Mouse (Mus musculus): Measurements from ENCODE around the gene Itih5. TPM values are rescaled to one million over a fixed set of nuclear protein-coding genes. Genes with fewer than 3 reads are reported as not detected.

Itih5 gene
- total RNA-seq, 2 experiments from 2014 or later = 11.6 to 13.0 TPM

DNA sequence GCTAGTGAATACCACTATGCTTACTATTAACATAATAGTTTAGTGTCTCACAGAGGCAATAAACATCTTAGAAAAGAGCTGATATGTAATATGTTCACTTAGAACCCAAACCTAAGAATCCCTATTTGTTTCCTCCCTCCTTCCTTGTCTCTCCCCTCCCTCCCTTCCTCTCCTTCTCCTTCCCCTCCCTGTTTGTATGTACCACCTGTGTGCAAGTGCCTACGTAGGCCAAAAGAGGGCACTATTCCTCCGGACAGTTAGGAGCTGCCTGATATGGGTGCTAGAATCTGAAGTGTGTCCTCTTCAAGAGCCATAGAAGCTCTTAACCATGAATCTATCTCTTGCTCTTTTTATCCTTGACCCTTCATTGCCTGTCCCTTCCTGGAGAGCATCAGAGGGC, 83.2 kb downstream of the Itih5 start:
- no peak overlapping the region for H3K27ac ChIP-seq
- no peak for DNase-seq (ENCODE audit: extremely low spot score in 1 of 2, low spot score in 2 of 2)
- no peak overlapping the region for H3K4me3 ChIP-seq
- no peak for TF ChIP-seq CTCF (IDR thresholded peaks at IDR 0.05)
- intact Hi-C loops (cut with DNase I) = no loop called here

DNA sequence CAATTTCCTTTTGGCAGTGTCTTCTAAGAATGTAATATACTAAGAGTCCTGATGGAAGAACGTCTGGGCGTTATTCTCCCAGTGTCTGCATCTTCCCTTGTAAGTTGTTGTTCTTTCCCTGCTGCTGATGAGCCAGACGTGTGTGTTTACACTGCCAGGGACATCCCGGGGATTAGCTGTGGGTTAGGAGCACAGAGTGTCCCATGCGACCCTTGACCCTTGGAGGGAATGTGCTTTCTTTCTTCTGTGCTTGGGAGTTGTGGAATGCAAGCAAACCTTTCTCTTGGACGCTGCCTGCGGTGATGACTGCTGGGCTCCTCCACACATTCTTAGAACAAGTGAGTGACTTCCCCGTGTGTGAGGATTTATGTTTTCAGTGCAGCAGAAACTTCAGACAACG, 89.6 kb downstream of the Itih5 start:
- no peak for TF ChIP-seq CTCF (IDR thresholded peaks at IDR 0.05)
- no peak overlapping the region for H3K27ac ChIP-seq
- intact Hi-C loops (cut with DNase I) = no loop called here
- DNase-seq (ENCODE audit: extremely low spot score in 1 of 2, low spot score in 2 of 2) = no peak
- no peak overlapping the region for H3K4me3 ChIP-seq

DNA sequence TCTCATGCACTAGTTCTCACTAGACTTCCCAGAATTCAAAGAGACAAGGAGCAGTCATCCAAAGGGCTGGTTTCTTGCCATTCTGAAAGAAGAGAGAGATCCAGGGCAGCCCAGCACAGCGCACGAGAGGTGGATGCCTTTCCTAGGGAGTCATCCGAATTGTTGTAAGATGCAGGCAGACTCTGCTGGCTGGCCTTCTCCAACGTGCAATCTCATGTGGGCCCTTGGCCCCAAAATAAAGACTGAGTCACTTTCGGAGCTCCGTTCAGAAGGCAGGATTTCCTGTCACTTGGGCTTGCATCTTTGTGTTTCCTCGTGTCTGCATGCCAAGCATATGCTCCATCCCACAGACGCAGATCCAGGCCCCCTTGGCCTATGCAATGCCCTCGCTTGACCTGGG, 97.1 kb downstream of the Itih5 start:
- DNase-seq (ENCODE audit: extremely low spot score in 1 of 2, low spot score in 2 of 2) = no peak
- H3K4me3 ChIP-seq = no peak overlapping the region
- intact Hi-C loops (cut with DNase I) = no loop called here
- H3K27ac ChIP-seq = no peak overlapping the region
- TF ChIP-seq CTCF (IDR thresholded peaks at IDR 0.05) = no peak

DNA sequence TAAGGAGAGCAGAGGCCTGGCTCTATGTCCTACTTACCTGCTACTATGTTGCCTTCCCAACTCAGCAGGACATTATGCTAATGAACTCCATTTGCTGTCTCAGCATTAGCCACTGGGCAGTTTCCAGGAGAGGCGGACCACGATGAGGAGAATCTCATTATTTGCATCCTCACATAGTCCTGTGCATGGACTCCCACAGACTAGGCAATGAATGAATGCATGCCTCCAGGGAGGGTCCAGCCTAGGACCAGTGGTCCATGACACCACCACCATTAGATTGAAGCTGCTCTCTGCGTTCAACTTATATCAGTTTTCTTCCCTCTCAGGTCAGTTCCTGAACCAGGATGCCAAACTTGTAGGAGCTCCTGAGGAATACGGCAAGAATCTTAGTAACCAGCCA, 97.6 kb downstream of the Itih5 start:
- no peak for TF ChIP-seq CTCF (IDR thresholded peaks at IDR 0.05)
- no peak for DNase-seq (ENCODE audit: extremely low spot score in 1 of 2, low spot score in 2 of 2)
- H3K4me3 ChIP-seq = no peak overlapping the region
- intact Hi-C loops (cut with DNase I) = no loop called here
- H3K27ac ChIP-seq = no peak overlapping the region

DNA sequence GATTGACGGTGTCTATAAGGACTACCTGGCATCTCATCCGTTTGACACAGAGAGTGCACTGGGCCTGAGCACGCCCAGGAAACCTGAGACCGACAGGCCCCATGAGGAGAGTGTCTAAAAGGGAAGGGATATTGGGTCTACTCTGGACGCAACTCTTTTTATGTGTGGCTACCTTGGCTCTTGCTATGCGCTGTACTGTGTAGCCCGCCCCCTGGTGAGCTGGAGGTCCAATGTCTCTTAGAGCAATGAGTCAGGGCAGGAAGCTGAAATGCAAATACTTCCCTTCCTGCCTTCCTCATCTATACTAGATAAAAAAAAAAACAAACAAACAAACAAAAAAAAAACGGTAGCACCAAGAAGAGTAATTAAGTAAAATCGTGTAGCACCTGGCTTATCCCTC, 98.1 kb downstream of the Itih5 start:
- no peak for DNase-seq (ENCODE audit: extremely low spot score in 1 of 2, low spot score in 2 of 2)
- no peak for TF ChIP-seq CTCF (IDR thresholded peaks at IDR 0.05)
- intact Hi-C loops (cut with DNase I) = no loop called here
- Histone ChIP-seq H3K4me3 (no peak overlapping the region), H3K27ac (no peak overlapping the region)

DNA sequence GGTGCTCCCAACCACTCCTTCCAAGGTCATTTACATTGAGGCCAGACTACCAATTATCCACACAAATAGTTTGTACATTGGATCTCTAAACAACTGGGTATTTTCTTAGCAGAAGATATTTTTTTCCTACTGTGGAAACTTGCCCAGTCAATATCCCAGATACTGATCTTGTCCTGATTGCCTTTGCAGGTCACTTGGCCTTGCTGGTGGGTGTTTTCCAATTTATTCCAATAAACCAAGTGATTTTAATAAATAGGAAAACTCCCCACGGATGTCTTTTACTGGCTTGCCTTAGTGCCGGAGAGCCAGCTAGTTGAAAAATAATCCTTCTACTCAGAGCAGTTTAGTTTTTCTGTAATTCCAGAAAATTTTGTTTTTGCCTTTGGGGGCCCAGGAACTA, 98.6 kb downstream of the Itih5 start:
- Histone ChIP-seq H3K4me3 (no peak overlapping the region), H3K27ac (no peak overlapping the region)
- intact Hi-C loops (cut with DNase I) = no loop called here
- DNase-seq (ENCODE audit: extremely low spot score in 1 of 2, low spot score in 2 of 2) = no peak
- TF ChIP-seq CTCF (IDR thresholded peaks at IDR 0.05) = no peak

DNA sequence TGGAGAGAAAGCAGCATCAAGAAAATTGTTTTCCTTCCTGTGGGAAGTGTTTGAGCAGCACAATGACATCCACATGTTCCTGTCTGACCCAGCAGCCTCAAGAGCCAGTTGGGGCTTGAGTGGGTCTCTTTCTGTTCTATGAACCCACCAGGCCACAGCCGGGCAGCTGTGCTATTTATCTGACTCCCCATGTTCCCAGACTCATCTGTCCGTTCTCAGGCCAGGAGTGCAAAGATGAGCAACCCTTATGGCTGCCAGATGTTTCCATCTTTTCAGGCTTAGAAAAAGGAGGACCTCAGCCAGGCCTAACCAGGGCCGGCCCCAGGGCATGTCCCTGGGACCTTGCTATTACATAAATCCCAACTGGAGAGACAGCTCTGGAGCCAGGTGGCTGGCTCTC, 100.0 kb downstream of the Itih5 start:
- DNase-seq (ENCODE audit: extremely low spot score in 1 of 2, low spot score in 2 of 2) = no peak
- Histone ChIP-seq H3K27ac (no peak overlapping the region), H3K4me3 (no peak overlapping the region)
- no peak for TF ChIP-seq CTCF (IDR thresholded peaks at IDR 0.05)
- intact Hi-C loops (cut with DNase I) = no loop called here

DNA sequence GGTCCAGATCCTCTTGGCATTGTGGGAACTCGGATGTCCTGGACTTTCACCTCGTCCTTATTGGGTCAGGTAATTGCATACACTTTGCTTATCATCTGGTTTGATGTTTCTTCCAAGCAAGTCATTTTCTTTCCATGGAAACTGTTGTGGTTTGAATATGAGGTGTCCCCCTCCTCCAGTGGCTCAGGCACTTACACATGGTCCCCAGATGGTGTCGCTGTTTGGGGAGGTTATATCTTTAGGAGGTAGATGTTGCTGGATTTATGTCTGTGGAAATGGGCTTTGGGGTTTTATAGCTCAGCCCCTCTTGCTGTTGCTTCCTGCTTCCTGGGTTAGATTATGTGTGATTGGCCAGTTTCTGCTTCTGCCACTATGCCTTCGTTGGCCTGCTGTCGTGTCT, 103.6 kb downstream of the Itih5 start:
- TF ChIP-seq CTCF (IDR thresholded peaks at IDR 0.05) = no peak
- Histone ChIP-seq H3K27ac (no peak overlapping the region), H3K4me3 (no peak overlapping the region)
- intact Hi-C loops (cut with DNase I) = no loop called here
- no peak for DNase-seq (ENCODE audit: extremely low spot score in 1 of 2, low spot score in 2 of 2)

DNA sequence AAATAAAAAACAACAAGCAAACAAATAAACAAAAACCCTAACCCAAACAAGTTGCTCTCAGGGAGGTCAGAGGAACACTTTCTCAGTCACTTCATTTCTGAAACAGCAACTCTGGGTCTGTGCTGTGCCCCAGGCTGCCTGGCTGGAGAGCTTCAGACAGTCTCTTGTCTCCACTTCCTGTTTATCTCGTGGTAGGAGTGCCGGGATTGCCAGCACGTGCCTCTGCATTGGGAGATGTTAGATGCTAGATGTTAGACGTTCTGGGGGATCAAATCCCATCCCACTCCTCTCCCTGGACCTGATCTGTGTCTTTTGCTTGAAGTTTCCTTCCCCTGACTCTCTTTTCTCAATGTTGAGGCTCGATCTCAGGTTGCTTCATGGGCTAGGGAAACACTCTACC, 104.9 kb downstream of the Itih5 start:
- TF ChIP-seq CTCF (IDR thresholded peaks at IDR 0.05) = no peak
- no peak for DNase-seq (ENCODE audit: extremely low spot score in 1 of 2, low spot score in 2 of 2)
- Histone ChIP-seq H3K27ac (no peak overlapping the region), H3K4me3 (no peak overlapping the region)
- intact Hi-C loops (cut with DNase I) = no loop called here

DNA sequence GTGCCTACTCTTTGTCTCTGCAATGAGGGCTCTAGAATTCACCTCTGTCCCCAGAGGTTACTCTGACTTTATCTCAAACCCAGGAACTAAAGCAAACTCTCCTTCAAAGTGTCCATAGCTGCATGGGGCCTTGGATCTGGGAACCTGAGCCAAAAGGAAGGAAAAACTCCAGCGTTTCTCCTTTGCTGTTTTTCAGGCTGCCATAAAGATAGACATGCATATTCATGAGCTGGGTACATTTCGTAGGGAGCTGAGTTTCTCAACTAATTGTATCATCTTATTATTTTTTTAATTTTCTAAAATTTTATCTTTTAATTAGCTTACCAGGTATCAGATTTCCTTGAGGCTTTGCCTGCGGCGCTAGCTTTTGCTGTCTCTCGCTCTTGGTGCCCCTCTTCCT, 106.7 kb downstream of the Itih5 start:
- Histone ChIP-seq H3K4me3 (no peak overlapping the region), H3K27ac (no peak overlapping the region)
- DNase-seq (ENCODE audit: extremely low spot score in 1 of 2, low spot score in 2 of 2) = no peak
- intact Hi-C loops (cut with DNase I) = no loop called here
- TF ChIP-seq CTCF (IDR thresholded peaks at IDR 0.05) = no peak

DNA sequence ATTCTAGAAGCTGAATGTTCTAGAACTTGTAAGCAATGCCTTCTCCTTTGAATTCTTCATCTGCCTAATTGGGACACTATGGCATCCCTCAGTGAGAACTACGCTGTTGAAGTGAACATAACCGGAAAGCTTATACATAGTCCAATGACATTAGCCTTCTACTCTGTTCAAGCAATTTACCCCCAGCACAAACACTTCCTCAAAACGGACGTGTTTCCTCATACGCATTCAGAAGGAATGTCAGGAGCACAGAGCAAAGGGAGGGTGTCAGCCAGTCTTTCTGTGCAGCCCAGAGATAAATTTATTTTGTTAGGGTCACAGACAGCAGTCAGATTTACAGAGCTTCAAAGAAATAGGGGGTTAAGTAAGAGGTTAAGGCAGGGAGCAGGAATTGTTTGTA, 108.0 kb downstream of the Itih5 start:
- intact Hi-C loops (cut with DNase I) = no loop called here
- no peak for TF ChIP-seq CTCF (IDR thresholded peaks at IDR 0.05)
- Histone ChIP-seq H3K4me3 (no peak overlapping the region), H3K27ac (no peak overlapping the region)
- DNase-seq (ENCODE audit: extremely low spot score in 1 of 2, low spot score in 2 of 2) = no peak

DNA sequence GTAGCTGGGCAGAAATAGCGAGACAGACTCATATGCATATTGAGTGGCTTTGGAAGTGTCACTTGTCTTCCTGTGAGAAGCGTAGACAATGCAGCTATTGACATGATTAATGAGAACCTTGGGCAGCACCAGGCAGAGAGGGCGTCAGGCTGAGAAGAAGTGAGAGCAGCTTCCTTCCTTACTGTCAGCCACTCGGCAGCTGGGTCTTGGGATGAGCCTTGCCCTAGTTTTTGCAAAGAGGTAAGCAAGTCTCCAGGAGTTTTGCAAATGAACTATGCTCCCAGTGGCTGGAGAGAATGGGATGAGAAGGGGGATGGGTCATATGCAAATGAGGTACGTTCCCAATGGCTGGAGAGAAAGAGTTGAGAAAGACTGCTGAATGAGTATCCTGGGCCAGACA, 109.4 kb downstream of the Itih5 start:
- TF ChIP-seq CTCF (IDR thresholded peaks at IDR 0.05) = no peak
- intact Hi-C loops (cut with DNase I) = no loop called here
- H3K4me3 ChIP-seq = no peak overlapping the region
- DNase-seq (ENCODE audit: extremely low spot score in 1 of 2, low spot score in 2 of 2) = no peak
- H3K27ac ChIP-seq = no peak overlapping the region

DNA sequence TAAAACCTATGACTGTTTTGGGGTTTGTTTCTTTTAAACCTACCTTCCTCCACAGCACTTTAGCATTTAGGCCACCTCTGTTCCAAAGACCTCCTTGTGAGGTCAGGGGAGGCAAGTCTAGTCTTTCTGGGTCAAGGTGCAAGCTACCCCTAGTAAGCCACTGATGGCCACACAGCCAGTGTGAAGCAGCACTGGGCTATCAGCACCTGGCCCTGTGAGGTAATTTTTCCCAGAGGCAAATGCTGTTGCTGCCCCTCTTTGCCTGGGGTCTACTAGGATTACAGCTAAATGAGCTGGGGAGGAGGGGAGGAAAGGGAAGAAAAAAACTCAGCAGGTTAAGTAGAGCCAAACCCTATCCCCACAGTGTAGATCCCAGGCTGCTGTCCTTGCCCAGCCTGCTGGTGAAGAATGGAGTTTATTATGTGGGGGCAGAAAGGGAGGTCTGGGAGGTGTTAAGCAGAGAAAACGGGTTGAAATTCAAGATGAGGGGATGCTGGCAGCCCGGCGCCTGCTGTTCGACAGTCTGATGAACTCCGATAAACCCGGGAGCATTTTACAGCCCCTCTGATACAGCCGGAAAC, 110.6 kb downstream of the Itih5 start:
- Histone ChIP-seq H3K27ac (no peak overlapping the region), H3K4me3 (no peak overlapping the region)
- intact Hi-C loops (cut with DNase I) = no loop called here
- no peak for TF ChIP-seq CTCF (IDR thresholded peaks at IDR 0.05)
- no peak for DNase-seq (ENCODE audit: extremely low spot score in 1 of 2, low spot score in 2 of 2)
